Mouse (Mus musculus) embryonic facial prominence, embryonic 10.5 days (tissue): ENCODE measurements around the gene 4933425L06Rik. TPM values are rescaled to one million over a fixed set of nuclear protein-coding genes. Genes with fewer than 3 reads are reported as not detected.

ENCODE experiments used
- DNase-seq: peaks from one replicate; pipeline ENCODE4 v3.0.0-alpha.2; 2017; ENCODE audit warnings: low spot score
- H3K27ac ChIP-seq: fragments of 300-500 bp; sonication (generic); replicated peaks from 2 replicates; pipeline ENCODE4 v1.5.1; 2016; ENCODE audit warnings: mild to moderate bottlenecking
- H3K27me3 ChIP-seq: fragments of 300-500 bp; sonication (generic); replicated peaks from 2 replicates; pipeline ENCODE4 v1.6.1; 2016; ENCODE audit warnings: low read depth, mild to moderate bottlenecking; ENCODE audit not compliant: poor library complexity, severe bottlenecking
- H3K36me3 ChIP-seq: fragments of 300-500 bp; sonication (generic); replicated peaks from 2 replicates; pipeline ENCODE4 v1.6.1; 2016; ENCODE audit warnings: mild to moderate bottlenecking, moderate library complexity
- H3K4me1 ChIP-seq: fragments of 300-500 bp; sonication (generic); 2 replicates; pipeline ENCODE4 v1.6.1; 2016
- H3K4me3 ChIP-seq: fragments of 300-500 bp; sonication (generic); 2 replicates; pipeline ENCODE4 v1.5.1; 2016; ENCODE audit warnings: mild to moderate bottlenecking, moderate library complexity
- H3K9me3 ChIP-seq: fragments of 300-500 bp; sonication (generic); 2 replicates; pipeline ENCODE4 v1.6.1; 2016; ENCODE audit warnings: mild to moderate bottlenecking
- WGBS: fragments of 180-500 bp; shearing (Covaris S2); methylation state at CpG from one replicate; pipeline ENCODE4 v1.1.7; 2016; 5-methylcytosine and 5-hydroxymethylcytosine counted together
- polyA plus RNA-seq: library from polyadenylated mRNA; unstranded; fragments of >200 nt; fragmentation: Nextera tagmentation; extraction: Ambion mirVana; gene quantifications from 2 replicates; pipeline ENCODE4 v1.2.1, GENCODE M21; 2016

The 4933425L06Rik gene
- polyA plus RNA-seq, 1 experiment from 2014 or later: not detected

DNA sequence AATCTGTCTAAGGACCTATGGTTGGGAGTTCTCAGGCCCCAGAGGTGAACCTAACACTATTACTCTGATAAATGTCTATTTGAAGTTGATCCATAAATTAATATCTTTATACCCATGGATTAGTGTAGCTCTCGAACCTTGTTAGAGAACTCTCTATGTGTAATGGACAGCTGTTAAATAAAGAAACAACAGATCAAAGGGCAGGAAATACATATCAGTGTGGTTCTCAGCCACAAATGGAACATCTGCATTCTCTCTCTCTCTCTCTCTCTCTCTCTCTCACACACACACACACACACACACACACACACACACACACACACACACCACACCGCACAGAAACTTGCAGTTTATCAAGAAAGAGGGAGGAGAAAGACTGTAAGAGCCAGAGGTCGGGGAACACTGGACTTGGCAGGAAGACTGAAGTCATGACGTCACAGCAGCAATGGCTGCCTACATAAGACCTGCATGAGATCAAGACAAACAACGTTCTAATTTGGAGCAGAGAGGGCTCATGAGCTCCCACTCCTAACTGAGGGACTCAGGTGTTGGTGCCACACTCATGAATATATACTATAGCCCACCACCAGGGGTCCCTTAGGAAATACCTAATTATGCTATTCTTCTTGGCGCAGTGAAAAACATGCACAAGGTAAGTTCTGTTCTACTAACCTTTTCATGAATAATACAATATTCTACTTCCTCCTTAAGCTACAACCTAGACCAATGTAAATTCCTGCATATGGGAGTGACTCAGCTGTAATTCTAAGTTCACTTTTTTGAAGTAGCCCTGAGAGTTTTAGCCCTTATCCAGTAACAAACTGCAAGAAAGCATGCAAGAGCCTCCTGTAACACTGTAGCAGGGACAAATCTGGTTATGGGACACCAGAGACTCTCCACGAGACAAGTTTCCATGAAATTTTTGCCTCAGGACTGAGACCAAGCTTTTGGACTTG lies 14.8 kb upstream of the 4933425L06Rik start:
- 74% methylated on average over 7 of the region's 7 CpGs for WGBS
- Histone ChIP-seq H3K4me1 (no peaks in the 10 kb centered on the region), H3K36me3 (no peaks in the 10 kb centered on the region), H3K9me3 (no peaks in the 10 kb centered on the region), H3K27me3 (no peaks in the 10 kb centered on the region), H3K27ac (no peak overlapping the region), H3K4me3 (no peak overlapping the region)
- no peak for DNase-seq

DNA sequence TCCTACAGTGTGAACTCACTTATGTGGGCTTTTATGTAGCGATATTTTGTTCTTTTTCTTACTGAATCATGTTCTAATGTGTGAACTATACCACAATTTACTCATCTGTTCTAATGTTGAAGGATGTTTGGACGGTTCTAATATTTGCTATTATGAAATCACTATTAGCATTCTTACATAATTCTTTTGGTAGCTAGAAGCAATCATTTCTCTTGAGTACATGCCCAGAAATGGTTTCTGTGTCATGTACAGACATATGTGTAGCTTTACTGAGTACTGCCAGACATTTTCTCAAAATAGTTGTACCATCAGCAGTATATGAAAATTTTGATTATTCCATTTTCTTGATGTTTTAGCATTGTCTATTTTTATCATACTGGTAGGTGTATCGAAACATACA lies 7.4 kb downstream of the 4933425L06Rik start:
- DNase-seq: no peak
- Histone ChIP-seq H3K27me3 (no peaks in the 10 kb centered on the region), H3K4me3 (no peak overlapping the region), H3K27ac (no peak overlapping the region), H3K4me1 (no peaks in the 10 kb centered on the region), H3K36me3 (no peaks in the 10 kb centered on the region), H3K9me3 (no peaks in the 10 kb centered on the region)
- 92% methylated on average over 3 of the region's 3 CpGs for WGBS

DNA sequence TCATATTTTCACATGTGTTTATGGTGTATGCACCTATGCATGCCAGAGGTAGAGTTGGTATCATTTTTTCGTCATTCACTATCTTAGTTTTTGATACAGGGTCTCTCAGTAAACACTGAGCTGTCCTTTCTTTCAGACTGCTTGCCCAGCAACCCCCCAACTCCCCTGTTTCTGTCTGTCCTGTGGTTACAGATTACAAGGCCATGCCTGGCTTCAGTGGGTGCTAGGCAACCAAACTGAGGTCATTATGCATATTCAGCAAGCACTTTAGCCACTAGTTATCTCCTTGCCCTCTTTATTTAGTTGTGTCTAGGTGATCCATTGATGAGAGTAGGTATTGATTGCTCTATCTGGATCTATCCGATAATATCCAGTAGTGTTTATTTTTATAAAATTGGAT lies 14.4 kb downstream of the 4933425L06Rik start:
- H3K9me3 ChIP-seq: no peaks in the 10 kb centered on the region
- WGBS: 86% methylated on average over 2 of the region's 2 CpGs
- no peaks in the 10 kb centered on the region for H3K4me1 ChIP-seq
- H3K4me3 ChIP-seq: no peak overlapping the region
- no peak overlapping the region for H3K27ac ChIP-seq
- no peak for DNase-seq
- H3K36me3 ChIP-seq: no peaks in the 10 kb centered on the region
- H3K27me3 ChIP-seq: no peaks in the 10 kb centered on the region

DNA sequence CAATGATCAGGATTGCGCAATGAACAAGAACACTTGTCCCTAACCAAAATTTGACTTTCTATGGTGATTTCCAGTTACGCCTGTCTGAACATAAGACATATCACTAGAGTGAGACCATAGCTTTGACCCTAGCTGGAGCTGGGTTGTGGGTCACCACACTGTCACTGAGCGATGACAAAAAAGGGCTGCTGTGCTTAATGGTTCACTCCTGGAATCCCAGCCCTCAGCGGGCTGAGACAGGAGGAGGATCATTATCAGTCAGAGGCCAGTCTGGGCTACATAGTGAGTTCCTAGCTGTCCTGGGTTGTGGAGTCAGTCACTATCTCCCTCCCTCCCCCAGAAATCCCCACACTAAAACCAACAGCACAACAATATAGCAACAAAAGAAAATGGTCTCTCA lies 18.8 kb downstream of the 4933425L06Rik start:
- no peaks in the 10 kb centered on the region for H3K27me3 ChIP-seq
- WGBS: 82% methylated on average over 4 of the region's 4 CpGs
- H3K36me3 ChIP-seq: no peaks in the 10 kb centered on the region
- no peaks in the 10 kb centered on the region for H3K9me3 ChIP-seq
- no peak overlapping the region for H3K4me3 ChIP-seq
- H3K4me1 ChIP-seq: no peaks in the 10 kb centered on the region
- no peak overlapping the region for H3K27ac ChIP-seq
- DNase-seq: no peak

DNA sequence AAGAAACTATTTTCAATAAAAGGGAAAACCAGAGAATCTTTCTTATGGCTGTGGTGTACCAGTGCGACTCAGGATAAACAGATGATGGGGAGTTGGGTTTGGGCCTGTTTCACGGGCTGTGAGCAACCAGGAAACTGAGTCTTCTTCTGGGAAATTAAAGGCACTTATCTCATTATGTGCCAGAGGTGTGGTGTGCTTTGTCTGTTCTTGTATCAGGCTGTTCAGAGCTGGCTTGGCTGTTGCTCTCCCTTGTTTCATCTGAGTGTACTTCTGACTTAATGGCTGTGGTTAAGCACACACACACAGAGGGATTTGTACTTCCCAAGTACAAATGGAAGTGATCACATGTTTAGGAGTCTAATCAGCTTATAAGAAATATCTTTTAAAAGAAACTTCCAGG lies 22.5 kb downstream of the 4933425L06Rik start:
- Histone ChIP-seq H3K27ac (no peak overlapping the region), H3K36me3 (no peaks in the 10 kb centered on the region), H3K4me3 (no peak overlapping the region), H3K4me1 (no peaks in the 10 kb centered on the region), H3K9me3 (no peaks in the 10 kb centered on the region), H3K27me3 (no peaks in the 10 kb centered on the region)
- no peak for DNase-seq
- WGBS: 71% methylated on average over 2 of the region's 2 CpGs

DNA sequence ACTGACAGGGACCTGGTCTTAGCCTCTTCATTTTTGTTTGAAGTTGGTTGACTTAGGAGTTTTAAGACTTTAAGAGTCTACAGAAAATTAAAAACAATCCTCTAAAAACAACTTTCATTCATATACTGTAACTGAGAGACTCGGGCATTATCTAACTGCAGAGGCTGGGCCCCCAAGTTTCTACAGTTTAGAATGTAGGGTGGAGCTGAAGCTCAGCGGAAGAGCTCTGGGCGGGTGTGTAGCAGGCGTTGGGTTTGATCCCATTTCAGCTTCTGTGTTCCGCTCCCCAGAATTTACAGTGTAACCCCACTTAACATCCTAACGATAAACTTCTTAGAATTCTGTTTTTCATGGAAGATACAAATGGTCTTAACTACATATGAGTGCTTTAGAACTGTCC lies 29.7 kb downstream of the 4933425L06Rik start:
- H3K27ac ChIP-seq: no peak overlapping the region
- no peaks in the 10 kb centered on the region for H3K27me3 ChIP-seq
- no peaks in the 10 kb centered on the region for H3K9me3 ChIP-seq
- H3K4me3 ChIP-seq: no peak overlapping the region
- no peak for DNase-seq
- H3K4me1 ChIP-seq: no peaks in the 10 kb centered on the region
- H3K36me3 ChIP-seq: no peaks in the 10 kb centered on the region
- 93% methylated on average over 6 of the region's 6 CpGs for WGBS

DNA sequence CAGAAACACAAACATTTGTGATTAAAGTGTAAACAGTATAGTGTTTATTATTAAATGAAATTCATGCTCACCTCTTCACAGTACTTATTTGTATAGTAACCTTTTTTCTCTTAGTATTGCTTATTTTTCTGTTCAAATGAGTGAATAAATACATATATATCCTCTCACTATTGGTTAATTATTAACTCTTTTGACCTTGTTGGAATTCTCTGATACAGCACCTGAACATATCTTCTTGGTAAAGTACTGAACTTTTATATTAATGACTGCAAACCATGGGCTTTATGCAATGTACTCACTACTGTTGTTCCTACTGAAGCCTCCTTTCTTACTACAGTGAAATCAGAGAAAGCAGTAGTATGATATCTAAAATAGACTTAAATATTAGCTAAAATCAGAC lies 39.7 kb downstream of the 4933425L06Rik start:
- no peaks in the 10 kb centered on the region for H3K27me3 ChIP-seq
- no peak overlapping the region for H3K4me3 ChIP-seq
- H3K4me1 ChIP-seq: no peaks in the 10 kb centered on the region
- no peaks in the 10 kb centered on the region for H3K36me3 ChIP-seq
- H3K27ac ChIP-seq: no peak overlapping the region
- H3K9me3 ChIP-seq: no peaks in the 10 kb centered on the region
- no peak for DNase-seq

DNA sequence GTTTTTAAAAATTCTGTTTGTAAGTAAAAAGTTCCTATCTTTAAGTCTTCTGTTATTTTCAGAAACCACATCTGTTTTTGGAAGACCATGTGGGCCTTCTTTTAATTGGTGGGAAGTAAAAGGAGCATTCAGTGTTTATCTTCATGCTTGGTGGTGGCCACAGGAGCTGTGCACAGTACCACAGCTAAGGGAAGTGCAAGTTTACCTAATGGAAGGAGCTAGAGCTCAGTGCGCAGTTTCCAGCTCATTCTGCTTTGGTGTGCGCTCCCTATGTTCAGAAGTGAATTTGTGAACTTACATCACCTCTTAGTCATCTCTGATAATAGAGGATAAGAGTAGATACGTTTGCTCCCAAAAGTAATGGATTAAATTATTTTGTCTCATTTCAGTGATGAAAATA lies 40.2 kb downstream of the 4933425L06Rik start:
- Histone ChIP-seq H3K27ac (no peak overlapping the region), H3K4me3 (no peak overlapping the region), H3K4me1 (no peaks in the 10 kb centered on the region), H3K27me3 (no peaks in the 10 kb centered on the region), H3K36me3 (no peaks in the 10 kb centered on the region), H3K9me3 (no peaks in the 10 kb centered on the region)
- DNase-seq: no peak
- 90% methylated on average over 3 of the region's 3 CpGs for WGBS

DNA sequence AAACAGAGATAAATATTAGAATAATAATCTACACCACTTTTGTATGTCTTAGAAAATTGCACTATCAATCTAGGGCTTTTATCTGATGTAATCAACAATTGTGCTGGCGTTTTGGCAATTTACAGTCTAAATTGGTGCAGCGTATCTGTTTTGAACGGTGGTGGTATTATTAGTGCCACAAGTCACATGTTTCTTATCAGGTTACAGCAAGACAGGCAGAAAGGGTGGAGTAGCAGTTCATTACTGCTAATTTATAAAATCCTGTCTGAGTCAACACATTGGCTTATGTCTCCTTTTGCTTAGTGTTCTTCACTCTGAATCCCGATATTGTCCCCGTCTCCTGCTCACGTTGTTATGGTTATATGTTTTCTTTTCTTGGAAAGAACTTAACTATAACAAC lies 48.2 kb downstream of the 4933425L06Rik start:
- H3K27me3 ChIP-seq: no peaks in the 10 kb centered on the region
- no peaks in the 10 kb centered on the region for H3K9me3 ChIP-seq
- H3K36me3 ChIP-seq: no peaks in the 10 kb centered on the region
- no peak for DNase-seq
- no peaks in the 10 kb centered on the region for H3K4me1 ChIP-seq
- no peak overlapping the region for H3K27ac ChIP-seq
- 79% methylated on average over 6 of the region's 6 CpGs for WGBS
- H3K4me3 ChIP-seq: no peak overlapping the region

DNA sequence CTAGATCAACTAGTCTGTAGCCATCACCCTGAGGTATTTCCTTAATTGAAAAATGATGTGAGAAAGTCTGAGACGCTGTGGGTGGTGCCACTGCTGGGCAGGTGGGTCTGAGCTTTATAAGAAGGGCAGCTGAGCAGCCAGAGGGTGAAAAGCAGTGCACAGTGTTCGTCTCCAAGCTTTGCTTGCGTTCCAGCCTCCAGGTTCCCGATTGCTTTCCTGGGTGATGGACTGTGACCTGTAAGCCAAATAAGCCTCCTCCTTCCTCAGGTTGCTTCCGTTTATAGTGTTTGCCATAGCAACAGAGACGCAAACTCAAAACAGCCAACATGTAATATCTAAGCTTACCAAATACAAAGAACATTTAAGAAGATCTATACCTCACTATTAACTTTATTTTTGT lies 50.4 kb downstream of the 4933425L06Rik start:
- Histone ChIP-seq H3K36me3 (no peaks in the 10 kb centered on the region), H3K27ac (no peak overlapping the region), H3K4me3 (no peak overlapping the region), H3K4me1 (no peaks in the 10 kb centered on the region), H3K9me3 (no peaks in the 10 kb centered on the region), H3K27me3 (no peaks in the 10 kb centered on the region)
- WGBS: 74% methylated on average over 6 of the region's 6 CpGs
- DNase-seq: no peak

DNA sequence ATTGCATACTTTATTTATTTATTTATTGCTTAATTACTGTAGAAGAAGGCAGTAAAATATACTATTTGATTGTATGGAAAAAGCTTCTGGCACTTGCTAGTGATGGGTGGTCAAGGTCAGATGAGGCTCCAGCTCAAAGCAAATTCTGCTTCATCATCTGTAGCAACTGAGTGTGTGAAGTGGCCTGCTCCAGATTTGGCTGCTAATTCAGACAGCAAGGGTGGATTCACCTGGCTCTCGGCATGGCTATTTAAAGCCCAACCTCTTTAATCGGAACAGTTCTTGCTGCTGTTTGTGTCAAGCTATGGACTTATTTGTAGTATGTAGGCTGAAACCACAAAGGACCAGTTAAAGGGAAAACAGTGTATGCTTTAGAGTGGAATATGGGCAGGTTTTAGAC lies 50.9 kb downstream of the 4933425L06Rik start:
- no peak overlapping the region for H3K4me3 ChIP-seq
- H3K9me3 ChIP-seq: no peaks in the 10 kb centered on the region
- no peak for DNase-seq
- no peaks in the 10 kb centered on the region for H3K36me3 ChIP-seq
- H3K27ac ChIP-seq: no peak overlapping the region
- H3K27me3 ChIP-seq: no peaks in the 10 kb centered on the region
- no peaks in the 10 kb centered on the region for H3K4me1 ChIP-seq
- WGBS: 84% methylated on average over 2 of the region's 2 CpGs

DNA sequence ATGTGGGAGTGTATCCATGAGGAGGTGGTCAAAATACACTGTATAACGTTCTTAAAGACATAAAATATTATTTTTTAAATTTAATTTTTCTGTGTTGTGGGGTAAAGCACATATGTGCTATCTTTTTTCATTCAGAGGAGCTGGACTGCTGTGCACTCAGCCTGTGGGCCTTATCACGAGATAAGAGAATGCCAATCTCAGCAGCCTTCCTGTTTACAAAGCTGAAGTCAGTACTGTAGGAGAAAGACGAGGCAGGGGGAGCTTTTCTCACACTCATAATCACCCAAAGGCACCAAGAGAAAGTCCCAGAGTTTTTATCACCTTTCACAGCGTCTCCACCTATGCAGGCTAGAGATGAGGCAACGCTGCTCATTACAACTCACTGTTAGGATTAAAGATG lies 52.5 kb downstream of the 4933425L06Rik start:
- Histone ChIP-seq H3K4me1 (no peaks in the 10 kb centered on the region), H3K4me3 (no peak overlapping the region), H3K27ac (no peak overlapping the region), H3K27me3 (no peaks in the 10 kb centered on the region), H3K36me3 (no peaks in the 10 kb centered on the region), H3K9me3 (no peaks in the 10 kb centered on the region)
- WGBS: 75% methylated on average over 5 of the region's 5 CpGs
- DNase-seq: no peak

DNA sequence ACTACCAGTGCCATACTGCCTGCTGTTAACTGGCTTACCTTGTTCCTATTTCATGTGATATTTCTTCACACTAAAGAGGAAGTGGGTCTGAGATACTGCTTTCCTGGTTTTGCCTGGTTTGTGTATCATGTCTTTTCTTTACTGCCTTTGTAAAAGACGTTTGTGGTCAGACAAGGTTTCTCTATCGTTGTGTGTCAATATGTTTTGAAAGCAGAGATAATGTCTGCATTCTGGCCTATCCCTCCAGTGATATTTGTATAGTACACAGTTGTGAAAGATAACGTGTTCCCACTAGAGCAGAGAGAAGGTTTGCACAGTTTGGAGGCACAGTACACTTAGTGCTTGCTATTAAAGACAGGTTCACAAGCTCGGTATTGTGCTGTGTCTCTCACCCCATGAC lies 58.0 kb downstream of the 4933425L06Rik start:
- Histone ChIP-seq H3K36me3 (no peaks in the 10 kb centered on the region), H3K27me3 (no peaks in the 10 kb centered on the region), H3K4me1 (no peaks in the 10 kb centered on the region), H3K27ac (no peak overlapping the region), H3K9me3 (no peaks in the 10 kb centered on the region), H3K4me3 (no peak overlapping the region)
- 84% methylated on average over 4 of the region's 4 CpGs for WGBS
- DNase-seq: no peak
